Mouse (Mus musculus) MEL (cell line): ENCODE measurements at regions not wholly inside any gene's neighbourhood (a gene's known extent, or its start where the extent isn't known, plus 50 kb on each side); places are given as distances from the start of the nearest gene placed in this dataset.

Experiments
- DNase-seq: peaks from one replicate; pipeline ENCODE4 v3.0.0; 2011; ENCODE audit warnings: low read depth, low spot score
- H3K27ac ChIP-seq: 2 replicates; pipeline ENCODE4 v1.5.1; 2012; ENCODE audit warnings: low read depth, mild to moderate bottlenecking, control low read depth, low read length, moderate library complexity; ENCODE audit not compliant: control insufficient read depth
- H3K27me3 ChIP-seq, 2 experiments: fragments of 150-350 bp in 1 of 2; sonication (generic) in 1 of 2; 2 replicates each; pipeline ENCODE4 v1.6.1; 2012; ENCODE audit warnings: low read length in 2 of 2, mild to moderate bottlenecking in 2 of 2, improper control_type of control experiment in 1 of 2, moderate library complexity in 1 of 2; ENCODE audit not compliant: insufficient read depth in 2 of 2, control insufficient read depth in 1 of 2
- H3K36me3 ChIP-seq, 2 experiments: 2 replicates each; pipeline ENCODE4 v1.6.1; 2012 to 2014; ENCODE audit warnings: low read length in 2 of 2, improper control_type of control experiment in 1 of 2, inconsistent platforms in 1 of 2, mild to moderate bottlenecking in 1 of 2; ENCODE audit not compliant: insufficient read depth in 2 of 2, control insufficient read depth in 1 of 2
- H3K4me1 ChIP-seq, 2 experiments: fragments of 150-350 bp in 1 of 2; sonication (generic) in 1 of 2; 2 replicates each; pipeline ENCODE4 v1.6.1; 2012; ENCODE audit warnings: low read length in 2 of 2, improper control_type of control experiment in 1 of 2, mild to moderate bottlenecking in 1 of 2; ENCODE audit not compliant: insufficient read depth in 2 of 2, control insufficient read depth in 1 of 2
- H3K4me3 ChIP-seq, 2 experiments: fragments of 150-350 bp in 1 of 2; sonication (generic) in 1 of 2; 2 replicates each; pipeline ENCODE4 v1.5.1; 2012; ENCODE audit warnings: low read depth in 2 of 2, low read length in 2 of 2, mild to moderate bottlenecking in 2 of 2, moderate library complexity in 2 of 2, control low read depth in 1 of 2, improper control_type of control experiment in 1 of 2; ENCODE audit not compliant: control insufficient read depth in 1 of 2, insufficient read depth in 1 of 2
- H3K79me2 ChIP-seq: 2 replicates; pipeline ENCODE4 v1.6.1; 2012; ENCODE audit warnings: mild to moderate bottlenecking, low read length, moderate library complexity; ENCODE audit not compliant: control insufficient read depth, poor library complexity, insufficient read depth
- H3K9ac ChIP-seq: 2 replicates; pipeline ENCODE4 v1.6.1; 2012; ENCODE audit warnings: low read depth, mild to moderate bottlenecking, control low read depth, low read length, moderate library complexity; ENCODE audit not compliant: control insufficient read depth, poor library complexity, severe bottlenecking
- H3K9me3 ChIP-seq: fragments of 150-350 bp; sonication (generic); replicated peaks from 2 replicates; pipeline ENCODE4 v1.6.1; 2012; ENCODE audit warnings: mild to moderate bottlenecking, low read length, improper control_type of control experiment, moderate library complexity; ENCODE audit not compliant: insufficient read depth
- BHLHE40 ChIP-seq: IDR thresholded peaks from 2 replicates; pipeline ENCODE4 v1.6.1; 2012; ENCODE audit warnings: low read depth, mild to moderate bottlenecking, inconsistent platforms, low read length, improper control_type of control experiment, borderline replicate concordance
- E2F4 ChIP-seq: IDR thresholded peaks from 2 replicates; pipeline ENCODE4 v1.6.1; 2011; ENCODE audit warnings: low read depth, low read length, improper control_type of control experiment, borderline replicate concordance
- ELF1 ChIP-seq: IDR thresholded peaks from 2 replicates; pipeline ENCODE4 v1.6.1; 2014; ENCODE audit warnings: low read depth, mild to moderate bottlenecking, inconsistent platforms, low read length, improper control_type of control experiment, moderate library complexity
- EP300 ChIP-seq, 2 experiments: IDR thresholded peaks; 2 replicates each; pipeline ENCODE4 v1.6.1; 2011; ENCODE audit warnings: improper control_type of control experiment in 2 of 2, low read length in 2 of 2, low read depth in 1 of 2, mild to moderate bottlenecking in 1 of 2
- GABPA ChIP-seq: IDR thresholded peaks from 2 replicates; pipeline ENCODE4 v1.6.1; 2012; ENCODE audit warnings: low read depth, mild to moderate bottlenecking, inconsistent platforms, low read length, improper control_type of control experiment, moderate library complexity
- JUND ChIP-seq: IDR thresholded peaks from 2 replicates; pipeline ENCODE4 v1.6.1; 2011; ENCODE audit warnings: low read depth, mild to moderate bottlenecking, improper control_type of control experiment, low read length
- KAT2A ChIP-seq: conservative IDR thresholded peaks from 2 replicates; pipeline ENCODE4 v1.6.1; 2012; ENCODE audit warnings: low read depth, low read length, improper control_type of control experiment, inconsistent platforms
- MAX ChIP-seq: IDR thresholded peaks from 2 replicates; pipeline ENCODE4 v1.6.1; 2011; ENCODE audit warnings: low read length, improper control_type of control experiment
- MAZ ChIP-seq: IDR thresholded peaks from 2 replicates; pipeline ENCODE4 v1.6.1; 2012; ENCODE audit warnings: low read depth, mild to moderate bottlenecking, inconsistent platforms, low read length, improper control_type of control experiment
- MEF2A ChIP-seq: IDR thresholded peaks from 2 replicates; pipeline ENCODE4 v1.6.1; 2014; ENCODE audit warnings: low read depth, mild to moderate bottlenecking, inconsistent platforms, low read length, improper control_type of control experiment; ENCODE audit not compliant: poor library complexity, insufficient replicate concordance, severe bottlenecking; ENCODE audit errors: extremely low read depth
- MXI1 ChIP-seq: IDR thresholded peaks from 2 replicates; pipeline ENCODE4 v1.6.1; 2011; ENCODE audit warnings: mild to moderate bottlenecking, low read depth, low read length, improper control_type of control experiment
- NELFE ChIP-seq: IDR thresholded peaks from 2 replicates; pipeline ENCODE4 v1.6.1; 2011; ENCODE audit warnings: low read depth, low read length, improper control_type of control experiment
- POLR2A ChIP-seq, 2 experiments: IDR thresholded peaks; 2 replicates each; pipeline ENCODE4 v1.6.1; 2011 to 2012; ENCODE audit warnings: low read length in 2 of 2, mild to moderate bottlenecking in 2 of 2, control low read depth in 1 of 2, improper control_type of control experiment in 1 of 2, low read depth in 1 of 2, moderate library complexity in 1 of 2; ENCODE audit not compliant: control insufficient read depth in 1 of 2, insufficient read depth in 1 of 2, poor library complexity in 1 of 2
- POLR2AphosphoS2 ChIP-seq: IDR thresholded peaks from 2 replicates; pipeline ENCODE4 v1.6.1; 2011; ENCODE audit warnings: low read length, improper control_type of control experiment
- RCOR1 ChIP-seq: IDR thresholded peaks from 2 replicates; pipeline ENCODE4 v1.6.1; 2012; ENCODE audit warnings: low read depth, mild to moderate bottlenecking, inconsistent platforms, low read length, improper control_type of control experiment
- TBP ChIP-seq: IDR thresholded peaks from 2 replicates; pipeline ENCODE4 v1.8.0; 2011; ENCODE audit warnings: low read depth, low read length, improper control_type of control experiment
- TCF12 ChIP-seq: IDR thresholded peaks from 2 replicates; pipeline ENCODE4 v1.6.1; 2014; ENCODE audit warnings: low read depth, mild to moderate bottlenecking, inconsistent platforms, low read length, improper control_type of control experiment, moderate library complexity
- USF1 ChIP-seq: IDR thresholded peaks from 2 replicates; pipeline ENCODE4 v1.6.1; 2014; ENCODE audit warnings: low read depth, mild to moderate bottlenecking, inconsistent platforms, low read length, improper control_type of control experiment, moderate library complexity
- USF2 ChIP-seq, 2 experiments: IDR thresholded peaks; 2 replicates each; pipeline ENCODE4 v1.6.1; 2011 to 2012; ENCODE audit warnings: improper control_type of control experiment in 2 of 2, low read length in 2 of 2, borderline replicate concordance in 1 of 2, inconsistent platforms in 1 of 2, low read depth in 1 of 2, mild to moderate bottlenecking in 1 of 2; ENCODE audit not compliant: insufficient read depth in 1 of 2
- ZC3H11A ChIP-seq: IDR thresholded peaks from 2 replicates; pipeline ENCODE4 v1.6.1; 2012; ENCODE audit warnings: low read depth, mild to moderate bottlenecking, inconsistent platforms, low read length, improper control_type of control experiment
- ZKSCAN1 ChIP-seq: IDR thresholded peaks from 2 replicates; pipeline ENCODE4 v1.6.1; 2012; ENCODE audit warnings: low read depth, mild to moderate bottlenecking, inconsistent platforms, low read length, improper control_type of control experiment, moderate library complexity

DNA sequence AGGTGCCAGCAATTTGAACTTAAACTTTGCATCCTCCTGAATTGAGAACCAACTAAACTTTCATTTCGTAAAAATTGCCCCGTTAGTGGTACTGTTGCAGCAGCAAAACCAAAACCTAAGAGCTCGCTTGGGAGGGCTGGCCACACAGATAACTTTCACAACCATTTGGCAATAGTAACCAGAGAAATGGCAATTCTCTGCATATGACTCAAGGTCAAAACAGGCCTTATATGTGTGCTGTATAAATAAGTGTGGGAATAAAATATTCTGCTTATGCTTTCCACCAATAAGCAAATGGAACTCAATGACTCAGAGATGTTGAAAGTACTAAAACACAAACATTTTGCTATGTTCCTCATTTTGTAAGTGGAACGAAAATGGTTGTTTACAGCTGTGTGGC is 550.3 kb downstream of the Car8 start:
- Histone ChIP-seq H3K27me3 (no peaks in the 10 kb centered on the region), H3K4me1 (no peaks in the 10 kb centered on the region), H3K9ac (no peak overlapping the region)
- TF ChIP-seq E2F4 = no peak
- TF ChIP-seq NELFE = no peak
- TF ChIP-seq EP300 (IDR thresholded peaks at IDR 0.05; ENCODE audit: low read depth in 1 of 2, low read length in 2 of 2) = no peak
- TF ChIP-seq GABPA = no peak
- TF ChIP-seq MAX = no peak
- no peak for TF ChIP-seq MEF2A
- no peak for TF ChIP-seq POLR2A (IDR thresholded peaks at IDR 0.05; ENCODE audit: control insufficient read depth in 1 of 2, insufficient read depth in 1 of 2, low read depth in 1 of 2, low read length in 2 of 2, poor library complexity in 1 of 2)
- TF ChIP-seq, all 39 proteins: peak for 0
- DNase-seq = no peak
- Histone ChIP-seq H3K9me3 (no peaks in the 10 kb centered on the region), H3K27ac (no peak overlapping the region), H3K36me3 (no peaks in the 10 kb centered on the region), H3K79me2 (no peaks in the 10 kb centered on the region), H3K4me3 (no peak overlapping the region)

- Histone ChIP-seq H3K27ac (no peak overlapping the region), H3K27me3 (no peaks in the 10 kb centered on the region), H3K79me2 (no peaks in the 10 kb centered on the region), H3K9ac (no peak overlapping the region), H3K4me3 (no peak overlapping the region), H3K9me3 (no peaks in the 10 kb centered on the region), H3K4me1 (no peaks in the 10 kb centered on the region), H3K36me3 (no peaks in the 10 kb centered on the region)
- no peak for DNase-seq
- TF ChIP-seq RCOR1 (no peak), KAT2A (no peak), ZC3H11A (no peak), ELF1 (no peak)
These were observed 551.6 kb downstream of the Car8 start for GRCm38 (mm10) chr4:7687231-7687630.

DNA sequence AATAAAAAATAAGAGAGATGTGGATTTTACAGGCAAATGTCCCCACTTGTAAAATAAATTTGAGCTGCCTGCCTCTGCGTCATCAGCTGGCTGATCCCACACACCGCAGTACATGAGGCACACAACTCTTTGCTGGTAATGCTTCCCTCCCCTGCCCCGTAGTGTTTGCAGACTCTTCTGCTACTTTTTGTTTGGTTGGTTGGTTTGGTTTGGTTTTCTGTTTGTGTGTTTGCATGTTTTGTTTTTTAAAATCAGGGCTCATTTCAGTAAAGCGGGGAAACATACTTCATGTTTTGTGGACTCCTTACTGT is 568.1 kb downstream of the Car8 start:
- no peak for TF ChIP-seq USF1
- no peak for TF ChIP-seq GABPA
- no peak for TF ChIP-seq POLR2AphosphoS2
- no peak for TF ChIP-seq MAZ
- no peak for TF ChIP-seq USF2 (IDR thresholded peaks at IDR 0.05; ENCODE audit: borderline replicate concordance in 1 of 2, insufficient read depth in 1 of 2, low read depth in 1 of 2, low read length in 2 of 2)
- no peak for TF ChIP-seq TCF12
- no peak for TF ChIP-seq BHLHE40
- no peak for TF ChIP-seq MXI1
- no peak for TF ChIP-seq ZC3H11A
- TF ChIP-seq ZKSCAN1 = no peak
- no peak for TF ChIP-seq JUND
- TF ChIP-seq EP300 (IDR thresholded peaks at IDR 0.05; ENCODE audit: low read depth in 1 of 2, low read length in 2 of 2) = no peak
- TF ChIP-seq TBP = no peak
- no peaks in the 10 kb centered on the region for H3K79me2 ChIP-seq
- no peaks in the 10 kb centered on the region for H3K9me3 ChIP-seq
- no peaks in the 10 kb centered on the region for H3K36me3 ChIP-seq
- H3K4me1 ChIP-seq = no peaks in the 10 kb centered on the region
- no peak for DNase-seq
- H3K4me3 ChIP-seq = no peak overlapping the region
- no peaks in the 10 kb centered on the region for H3K27me3 ChIP-seq
- H3K27ac ChIP-seq = no peak overlapping the region
- H3K9ac ChIP-seq = no peak overlapping the region
